Mouse (Mus musculus): ENCODE results near the gene Gm17693.
"Not testable (repeated sequence)": the region's sequence is repeated elsewhere in the genome, so short reads cannot be mapped to it uniquely, and the experiment has no call there.

Gm17693 gene

DNA sequence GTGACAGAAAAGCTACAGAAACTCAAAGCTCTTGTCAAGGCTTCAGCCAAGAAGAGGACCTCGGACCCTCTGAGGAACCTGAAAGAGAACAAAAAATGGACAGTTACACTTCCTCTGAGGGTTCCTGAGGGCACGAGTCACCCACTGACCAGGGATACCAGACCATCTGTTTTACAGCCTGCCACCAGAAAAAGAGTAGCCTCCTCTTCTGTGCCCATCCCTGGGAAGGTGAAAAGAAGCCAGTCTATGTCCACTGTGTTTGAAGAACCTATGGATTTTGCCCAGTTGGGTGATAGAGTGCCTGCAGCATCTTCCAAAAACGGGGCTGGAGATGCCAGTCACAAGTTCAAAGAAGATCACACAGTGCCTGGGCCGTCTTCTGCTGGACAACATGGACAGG, at the start of gene Gm17693:
Gene Gm17693 (plus strand): TSS at position 301 of the 400 bp plus-strand sequence.
- DNase-seq (ENCODE audit: low spot score in 2 of 2) = not testable (repeated sequence)

Measured in thymus, postnatal 10 days (tissue).